ENCODE assay signal across 8 mouse cellular contexts in the genomic region with DNA sequence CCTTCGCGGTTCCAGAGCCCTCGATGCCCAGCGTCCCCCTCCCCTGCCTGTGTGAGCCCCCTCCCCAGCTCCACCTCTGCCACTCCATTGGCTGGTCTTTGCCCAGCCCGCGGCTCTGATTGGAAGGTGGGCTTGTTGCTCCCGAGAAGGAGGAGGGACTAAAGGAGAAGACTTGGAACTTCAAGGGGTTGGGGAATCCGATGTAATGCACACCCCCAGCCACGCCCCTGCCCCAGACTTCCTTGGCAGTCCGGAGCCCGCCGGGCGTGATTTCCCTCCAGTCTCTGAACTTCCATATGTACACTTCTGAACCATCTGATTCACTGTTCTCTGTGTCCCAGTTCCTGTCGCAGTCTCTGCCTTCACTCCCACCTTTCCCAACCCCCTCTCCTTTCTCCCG. TPM values are rescaled to one million over a fixed set of nuclear protein-coding genes. Genes with fewer than 3 reads are reported as not detected.
A peak's percentile ranks its signal among the peaks of the same experiment; 100 is the strongest.
DNase-seq lines count a peak whose midpoint lies in the region; ATAC-seq and TF ChIP-seq lines count a peak whose summit lies in the region.

A gene (minus strand): TSS at position 39 of the 400 bp plus-strand sequence.

- no peaks in the 10 kb centered on the region for H3K27me3 ChIP-seq in intestine, embryonic 15.5 days (replicated peaks)
- no peaks in the 10 kb centered on the region for H3K27me3 ChIP-seq in midbrain, postnatal 0 days (ENCODE audit: insufficient read depth, low read length)

- H3K36me3 ChIP-seq in intestine, embryonic 15.5 days = no peaks in the 10 kb centered on the region
- no peaks in the 10 kb centered on the region for H3K36me3 ChIP-seq in midbrain, postnatal 0 days (ENCODE audit: insufficient read depth, low read length)

- H3K4me1 ChIP-seq in intestine, embryonic 15.5 days (replicated peaks) = peaks cover 24% of the 10 kb centered on the region
- H3K4me1 ChIP-seq in midbrain, postnatal 0 days (ENCODE audit: insufficient read depth, low read length) = 0 out of 2 replicates have a peak, but pooled peaks cover 2% of the 10 kb centered on the region

- peak within 1 kb of the TSS; percentile 76 for H3K9ac ChIP-seq in intestine, embryonic 15.5 days
- peak within 1 kb of the TSS; percentile 50; the same call in 1 of the 2 replicates for H3K9ac ChIP-seq in midbrain, postnatal 0 days (replicated peaks; ENCODE audit: low read length, poor library complexity, severe bottlenecking)

- H3K27ac ChIP-seq in intestine, embryonic 15.5 days = peak within 1 kb of the TSS; percentile 99
- H3K27ac ChIP-seq in midbrain, postnatal 0 days (ENCODE audit: low read depth, low read length) = peak within 1 kb of the TSS; percentile 27

- TF ChIP-seq CTCF in midbrain, postnatal 0 days (IDR thresholded peaks at IDR 0.05) = no peak

- H3K9me3 ChIP-seq in intestine, embryonic 15.5 days = no peaks in the 10 kb centered on the region
- no peaks in the 10 kb centered on the region for H3K9me3 ChIP-seq in midbrain, postnatal 0 days (ENCODE audit: low read length)

- peak; percentile 64 for ATAC-seq in intestine, embryonic 15.5 days
- ATAC-seq in midbrain, postnatal 0 days (ENCODE audit: low FRiP score) = peak; percentile 83

- H3K4me3 ChIP-seq in intestine, embryonic 15.5 days (replicated peaks) = peak within 1 kb of the TSS; percentile 64
- peak within 1 kb of the TSS; percentile 40 for H3K4me3 ChIP-seq in midbrain, postnatal 0 days (ENCODE audit: low read depth, low read length)

- DNase-seq in adrenal gland, adult 2 months = peak; percentile 25
- DNase-seq in adrenal gland, postnatal 25 days = no peak
- DNase-seq in cerebellum, postnatal 25 days = peak; percentile 41 to 53
- peak; percentile 98 for DNase-seq in heart, adult 11 months
- DNase-seq in liver = peak; percentile 71
- DNase-seq in midbrain, postnatal 0 days (ENCODE audit: low spot score) = peak; percentile 89
- no peak for DNase-seq in thymus, postnatal 4 days

- WGBS in intestine, embryonic 15.5 days = under 1% methylated on average over 15 of the region's 15 CpGs
- WGBS in midbrain, postnatal 0 days = under 1% methylated on average over 14 of the region's 15 CpGs

- peak within 1 kb of the TSS; percentile 75 for H3K4me2 ChIP-seq in intestine, embryonic 15.5 days (replicated peaks)
- H3K4me2 ChIP-seq in midbrain, postnatal 0 days (ENCODE audit: low read depth, low read length, poor library complexity, severe bottlenecking) = peak within 1 kb of the TSS; percentile 76

RNA-seq across cellular contexts. Expression of the gene that starts here (rescaled TPM):
- total RNA-seq in adrenal gland, adult 2 months (2021) = 1 to 10 TPM; 1.6 to 3.2 TPM
- 3.1 and 4.0 TPM in 2 replicates for polyA plus RNA-seq in adrenal gland, adult 2 months (2012; rRNA removed)
- 2.1 and 3.5 TPM in 2 replicates for total RNA-seq in adrenal gland, postnatal 25 days (2021)
- polyA plus RNA-seq in intestine, embryonic 15.5 days (2015; fragmentation: Nextera tagmentation; extraction: Ambion mirVana) = 66.7 and 71.4 TPM in 2 replicates
- 13.6 and 16.9 TPM in 2 replicates for total RNA-seq in midbrain, postnatal 0 days (2014; rRNA removed)
- 2.0 and 2.7 TPM in 2 replicates for polyA plus RNA-seq in midbrain, postnatal 0 days (2015; fragmentation: Nextera tagmentation; extraction: Ambion mirVana)

Comparison
In these comparisons a context has a peak if more than half of its experiments do, and no peak if none do; other contexts are left out.
1. RNA of the gene that starts here (polyA plus RNA-seq): 66.7 to 71.4 TPM in intestine, embryonic 15.5 days; 3.1 to 4.0 TPM in adrenal gland, adult 2 months and 2.0 to 2.7 TPM in midbrain, postnatal 0 days; every median in the first group is over 10 times any median in the second.
2. DNase-seq: peak in adrenal gland, adult 2 months (single experiment), cerebellum, postnatal 25 days (2 of 2), heart, adult 11 months (single experiment), liver (single experiment) and midbrain, postnatal 0 days (single experiment); none in adrenal gland, postnatal 25 days (single experiment) and thymus, postnatal 4 days (single experiment).